Mouse (Mus musculus) kidney, embryonic 16.5 days (tissue): ENCODE results near the gene Mc3r. TPM values are rescaled to one million over a fixed set of nuclear protein-coding genes. Genes with fewer than 3 reads are reported as not detected.

Source experiments
- ATAC-seq: fragments of 200-750 bp; cut with Nextera tagmentation; 2 replicates; pipeline ENCODE4 v1.8.0; 2017; ENCODE audit warnings: moderate TSS enrichment; ENCODE audit not compliant: low FRiP score, low TSS enrichment
- H3K27ac ChIP-seq: fragments of 300-500 bp; sonication (generic); 2 replicates; pipeline ENCODE4 v1.5.1; 2014; ENCODE audit warnings: low read length
- H3K27me3 ChIP-seq: fragments of 300-500 bp; sonication (generic); 2 replicates; pipeline ENCODE4 v1.6.1; 2014; ENCODE audit warnings: low read length, control low read depth, mixed read lengths; ENCODE audit not compliant: insufficient read depth
- H3K36me3 ChIP-seq: fragments of 300-500 bp; sonication (generic); 2 replicates; pipeline ENCODE4 v1.6.1; 2014; ENCODE audit warnings: low read length, control low read depth, mixed read lengths; ENCODE audit not compliant: insufficient read depth
- H3K4me1 ChIP-seq: fragments of 300-500 bp; sonication (generic); 2 replicates; pipeline ENCODE4 v1.6.1; 2014; ENCODE audit warnings: low read length, control low read depth, mixed read lengths; ENCODE audit not compliant: insufficient read depth
- H3K4me2 ChIP-seq: fragments of 300-500 bp; sonication (generic); replicated peaks from 2 replicates; pipeline ENCODE4 v1.6.1; 2014; ENCODE audit warnings: low read depth, low read length
- H3K4me3 ChIP-seq: fragments of 300-500 bp; sonication (generic); 2 replicates; pipeline ENCODE4 v1.5.1; 2014; ENCODE audit warnings: mild to moderate bottlenecking, low read length
- H3K9ac ChIP-seq: fragments of 300-500 bp; sonication (generic); replicated peaks from 2 replicates; pipeline ENCODE4 v1.6.1; 2014; ENCODE audit warnings: low read length
- H3K9me3 ChIP-seq: fragments of 300-500 bp; sonication (generic); 2 replicates; pipeline ENCODE4 v1.6.1; 2016; ENCODE audit warnings: low read length, control low read depth
- WGBS: fragments of 180-500 bp; shearing (Covaris S2); extraction: QIAGEN DNeasy Blood & Tissue Kit; methylation state at CpG from one replicate; pipeline ENCODE4 v1.1.7; 2014; 5-methylcytosine and 5-hydroxymethylcytosine counted together
- polyA plus RNA-seq: library from polyadenylated mRNA; unstranded; fragments of >200 nt; fragmentation: Nextera tagmentation; extraction: Ambion mirVana; gene quantifications from 2 replicates; pipeline ENCODE4 v1.2.1, GENCODE M21; 2015

Gene Mc3r
- polyA plus RNA-seq, 1 experiment from 2014 or later, result not detected

- Histone ChIP-seq H3K9me3 (no peaks in the 10 kb centered on the region), H3K27me3 (no peaks in the 10 kb centered on the region), H3K4me1 (no peaks in the 10 kb centered on the region), H3K9ac (no peak overlapping the region), H3K4me2 (no peak overlapping the region), H3K36me3 (no peaks in the 10 kb centered on the region), H3K4me3 (no peak overlapping the region), H3K27ac (no peak overlapping the region)
- no peak for ATAC-seq
- 73% methylated on average over 12 of the region's 12 CpGs for WGBS
These were observed 22.8 kb downstream of the Mc3r start for GRCm38 (mm10) chr2:172270974-172271697.

- Histone ChIP-seq H3K9me3 (no peaks in the 10 kb centered on the region), H3K27ac (no peak overlapping the region), H3K4me2 (no peak overlapping the region), H3K36me3 (no peaks in the 10 kb centered on the region), H3K27me3 (no peaks in the 10 kb centered on the region), H3K4me1 (no peaks in the 10 kb centered on the region), H3K9ac (no peak overlapping the region), H3K4me3 (no peak overlapping the region)
- ATAC-seq, result no peak
- 70% methylated on average over 8 of the region's 8 CpGs for WGBS
These were observed 26.4 kb downstream of the Mc3r start for GRCm38 (mm10) chr2:172274662-172275061.

GRCm38 (mm10) chr2:172276155-172276554 is 27.9 kb downstream of the Mc3r start:
- no peaks in the 10 kb centered on the region for H3K9me3 ChIP-seq
- H3K4me3 ChIP-seq, result no peak overlapping the region
- H3K27me3 ChIP-seq, result no peaks in the 10 kb centered on the region
- H3K27ac ChIP-seq, result no peak overlapping the region
- no peaks in the 10 kb centered on the region for H3K36me3 ChIP-seq
- no peak overlapping the region for H3K4me2 ChIP-seq
- WGBS, result 59% methylated on average over 5 of the region's 5 CpGs
- H3K9ac ChIP-seq, result no peak overlapping the region
- ATAC-seq, result no peak
- no peaks in the 10 kb centered on the region for H3K4me1 ChIP-seq

GRCm38 (mm10) chr2:172278979-172279378 is 30.7 kb downstream of the Mc3r start:
- Histone ChIP-seq H3K4me3 (no peak overlapping the region), H3K9ac (no peak overlapping the region), H3K4me2 (no peak overlapping the region), H3K27ac (no peak overlapping the region), H3K36me3 (no peaks in the 10 kb centered on the region), H3K9me3 (no peaks in the 10 kb centered on the region), H3K4me1 (no peaks in the 10 kb centered on the region), H3K27me3 (no peaks in the 10 kb centered on the region)
- ATAC-seq, result no peak
- WGBS, result 83% methylated on average over 3 of the region's 3 CpGs

- Histone ChIP-seq H3K27me3 (no peaks in the 10 kb centered on the region), H3K9me3 (no peaks in the 10 kb centered on the region), H3K36me3 (no peaks in the 10 kb centered on the region), H3K4me1 (no peaks in the 10 kb centered on the region), H3K27ac (no peak overlapping the region), H3K9ac (no peak overlapping the region), H3K4me2 (no peak overlapping the region), H3K4me3 (no peak overlapping the region)
- 72% methylated on average over 19 of the region's 19 CpGs for WGBS
- no peak for ATAC-seq
These were observed 33.9 kb downstream of the Mc3r start for GRCm38 (mm10) chr2:172282071-172282710.

GRCm38 (mm10) chr2:172287715-172288114 is 39.4 kb downstream of the Mc3r start:
- H3K4me3 ChIP-seq, result no peak overlapping the region
- H3K4me1 ChIP-seq, result no peaks in the 10 kb centered on the region
- no peak for ATAC-seq
- H3K27ac ChIP-seq, result no peak overlapping the region
- H3K4me2 ChIP-seq, result no peak overlapping the region
- H3K9me3 ChIP-seq, result no peaks in the 10 kb centered on the region
- H3K9ac ChIP-seq, result no peak overlapping the region
- no peaks in the 10 kb centered on the region for H3K27me3 ChIP-seq
- WGBS, result 92% methylated on average over 1 of the region's 1 CpGs
- H3K36me3 ChIP-seq, result no peaks in the 10 kb centered on the region

GRCm38 (mm10) chr2:172288965-172289364 is 40.7 kb downstream of the Mc3r start:
- Histone ChIP-seq H3K4me2 (no peak overlapping the region), H3K4me3 (no peak overlapping the region), H3K36me3 (no peaks in the 10 kb centered on the region), H3K9ac (no peak overlapping the region), H3K27ac (no peak overlapping the region), H3K27me3 (no peaks in the 10 kb centered on the region), H3K4me1 (no peaks in the 10 kb centered on the region), H3K9me3 (no peaks in the 10 kb centered on the region)
- 39% methylated on average over 11 of the region's 11 CpGs for WGBS
- ATAC-seq, result no peak

GRCm38 (mm10) chr2:172289632-172290031 is 41.3 kb downstream of the Mc3r start:
- 15% methylated on average over 1 of the region's 1 CpGs for WGBS
- H3K4me2 ChIP-seq, result no peak overlapping the region
- no peak for ATAC-seq

GRCm38 (mm10) chr2:172290474-172290873 is 42.2 kb downstream of the Mc3r start:
- Histone ChIP-seq H3K36me3 (no peaks in the 10 kb centered on the region), H3K4me1 (no peaks in the 10 kb centered on the region), H3K9ac (no peak overlapping the region), H3K4me3 (no peak overlapping the region), H3K27me3 (no peaks in the 10 kb centered on the region), H3K27ac (no peak overlapping the region), H3K4me2 (no peak overlapping the region), H3K9me3 (no peaks in the 10 kb centered on the region; the same call in 1 of the 2 replicates)
- WGBS, result 82% methylated on average over 11 of the region's 11 CpGs
- ATAC-seq, result no peak

More at GRCm38 (mm10) chr2:172289632-172290031, 41.3 kb downstream of the Mc3r start:
- H3K27me3 ChIP-seq, result no peaks in the 10 kb centered on the region
- H3K4me3 ChIP-seq, result no peak overlapping the region
- no peaks in the 10 kb centered on the region for H3K4me1 ChIP-seq
- no peak overlapping the region for H3K27ac ChIP-seq
- no peaks in the 10 kb centered on the region for H3K36me3 ChIP-seq
- no peaks in the 10 kb centered on the region for H3K9me3 ChIP-seq
- H3K9ac ChIP-seq, result no peak overlapping the region

- ATAC-seq, result no peak; the same call in 1 of the 2 replicates
- no peaks in the 10 kb centered on the region for H3K4me1 ChIP-seq
- H3K9me3 ChIP-seq, result no peaks in the 10 kb centered on the region; the same call in 1 of the 2 replicates
- no peaks in the 10 kb centered on the region for H3K27me3 ChIP-seq
- 90% methylated on average over 7 of the region's 7 CpGs for WGBS
- no peak overlapping the region for H3K9ac ChIP-seq
- no peak overlapping the region for H3K4me3 ChIP-seq
- no peaks in the 10 kb centered on the region for H3K36me3 ChIP-seq
- no peak overlapping the region for H3K27ac ChIP-seq
- no peak overlapping the region for H3K4me2 ChIP-seq
These were observed 42.7 kb downstream of the Mc3r start for GRCm38 (mm10) chr2:172291025-172291424.
